Mouse (Mus musculus) adrenal gland, adult 2 months (tissue): ENCODE measurements around the gene Vcam1. TPM values are rescaled to one million over a fixed set of nuclear protein-coding genes. Genes with fewer than 3 reads are reported as not detected.

Source experiments
- DNase-seq: peaks from one replicate; pipeline ENCODE4 v3.0.0; 2021
- polyA plus RNA-seq: library from polyadenylated mRNA; depleted of rRNA; stranded (reverse); fragments of >200 nt; gene quantifications from 2 replicates; pipeline ENCODE4 v1.2.3, GENCODE M21; 2012
- total RNA-seq, 2 experiments: library from RNA; stranded (reverse); gene quantifications; 2 replicates each; pipeline ENCODE4 v1.2.3; 2021

Vcam1 gene
- total and polyA plus RNA-seq, 3 experiments: 2.2 to 19.3 (median 15.9) TPM

GRCm38 (mm10) chr3:116126508-116127190 lies 2.8 kb downstream of the Vcam1 start:
- no peak for DNase-seq

DNA sequence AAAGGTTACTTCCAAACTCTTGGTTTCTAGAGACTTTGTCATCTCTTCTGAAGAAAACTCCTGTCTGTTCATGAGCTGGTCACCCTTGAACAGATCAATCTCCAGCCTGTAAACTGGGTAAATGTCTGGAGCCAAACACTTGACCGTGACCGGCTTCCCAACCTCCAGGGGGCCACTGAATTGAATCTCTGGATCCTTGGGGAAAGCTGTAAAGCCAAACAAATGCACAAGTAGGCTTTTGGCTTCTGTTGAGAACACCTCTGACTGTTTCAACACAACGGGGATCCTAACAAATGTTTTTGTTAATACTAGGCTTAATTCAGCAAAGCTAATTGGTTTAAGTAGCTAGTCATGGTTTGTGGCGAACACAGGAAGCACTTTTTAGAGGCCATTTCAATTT lies 3.4 kb downstream of the Vcam1 start:
- DNase-seq: no peak

- DNase-seq: no peak
Measured at GRCm38 (mm10) chr3:116123827-116124226, 5.7 kb downstream of the Vcam1 start.

DNA sequence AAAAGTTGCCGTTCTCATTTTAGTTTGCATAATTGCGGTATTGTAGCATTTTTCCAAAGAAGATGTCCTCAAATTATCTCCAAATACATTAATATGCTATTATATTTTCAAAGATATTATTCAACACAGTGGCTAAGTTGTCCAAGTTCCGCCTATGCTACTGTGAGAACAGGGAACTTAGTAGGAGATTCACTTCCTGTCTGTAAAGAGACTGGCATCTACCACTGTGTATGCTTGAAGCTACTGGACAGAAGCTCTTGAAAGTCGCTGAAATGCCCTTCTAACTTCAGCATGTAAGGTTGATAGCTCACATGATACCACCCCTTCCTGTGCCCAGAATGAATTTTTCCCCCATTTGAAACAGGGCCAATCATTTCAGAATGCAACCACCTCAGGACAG lies 6.8 kb downstream of the Vcam1 start:
- no peak for DNase-seq

DNA sequence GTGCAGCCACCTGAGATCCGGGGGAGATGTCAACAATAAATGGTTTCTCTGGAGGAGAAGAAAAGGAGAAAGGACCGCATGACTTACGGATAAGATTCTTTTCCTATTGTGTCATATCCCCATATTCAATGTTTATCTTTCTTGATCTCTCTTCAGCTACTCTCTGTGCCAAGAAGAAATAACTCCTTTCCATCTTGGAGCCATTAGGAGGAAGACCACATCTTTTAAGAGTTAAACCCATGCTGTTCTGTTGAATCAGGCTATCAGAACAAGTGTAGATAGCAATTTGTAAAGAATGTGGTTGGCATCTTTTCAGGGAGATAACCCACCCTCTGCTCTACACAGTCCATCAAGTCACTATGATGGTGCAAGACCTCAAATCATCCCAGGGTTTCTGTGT lies 8.5 kb downstream of the Vcam1 start:
- no peak for DNase-seq

DNA sequence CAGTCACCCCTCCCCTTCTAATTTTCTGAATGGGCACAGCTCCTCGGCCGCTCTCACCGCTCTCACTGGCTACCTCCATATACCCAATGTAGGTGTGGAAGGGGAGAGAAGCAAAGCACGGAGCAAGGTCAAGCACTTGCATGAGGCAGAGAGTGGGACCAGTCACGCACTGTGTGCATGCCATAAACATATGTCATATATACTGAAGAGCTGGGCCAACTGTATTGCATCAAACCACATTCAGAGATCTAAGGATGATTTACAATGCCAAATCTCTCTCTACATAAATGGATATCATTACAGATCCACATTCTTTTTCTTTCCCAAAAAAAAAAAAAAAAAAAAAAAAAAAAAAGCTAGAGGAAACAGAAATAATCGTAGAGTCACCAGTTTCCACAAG lies 9.1 kb downstream of the Vcam1 start:
- DNase-seq: no peak

DNA sequence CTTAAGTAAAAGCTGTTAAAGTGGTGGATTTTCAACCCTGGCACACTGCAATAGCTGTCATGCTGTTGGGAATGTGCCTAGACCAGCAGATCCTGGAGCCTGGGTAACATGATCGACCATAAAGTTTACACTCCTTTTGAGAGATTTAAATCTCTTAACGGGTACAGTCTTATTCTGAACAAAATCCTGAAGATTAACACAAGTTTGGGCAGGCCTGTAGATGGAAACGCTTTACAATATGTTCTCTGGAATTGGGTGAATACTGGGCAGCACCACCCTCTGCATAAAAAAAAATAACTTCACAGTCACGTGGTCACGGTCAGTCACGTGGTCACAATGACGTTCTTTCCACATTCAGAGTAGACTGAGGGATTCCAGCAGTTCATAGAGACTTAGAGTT lies 10.3 kb downstream of the Vcam1 start:
- no peak for DNase-seq

DNA sequence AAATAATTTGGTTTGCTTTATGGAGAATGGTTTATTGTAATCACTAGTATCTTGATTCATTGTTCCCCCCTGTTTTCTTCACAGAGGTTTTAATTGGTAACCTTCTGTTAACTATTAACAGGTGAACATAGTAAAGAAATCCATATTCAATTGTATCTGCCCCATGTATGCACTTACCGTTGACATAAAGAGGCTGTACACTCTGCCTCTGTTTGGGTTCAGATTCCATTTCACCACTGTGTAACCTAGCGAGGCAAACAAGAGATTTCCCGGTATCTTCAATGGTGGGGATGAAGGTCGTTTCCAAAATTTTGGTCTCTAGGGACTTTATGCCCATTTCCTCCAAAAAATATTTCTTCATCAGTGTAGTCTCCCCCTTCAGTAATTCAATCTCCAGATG lies 12.4 kb downstream of the Vcam1 start:
- no peak for DNase-seq

- peak; percentile 13 for DNase-seq
Measured at GRCm38 (mm10) chr3:116114249-116115188, 15.0 kb downstream of the Vcam1 start.

GRCm38 (mm10) chr3:116113443-116114241 lies 15.8 kb downstream of the Vcam1 start:
- no peak for DNase-seq

GRCm38 (mm10) chr3:116112816-116113405 lies 16.6 kb downstream of the Vcam1 start:
- no peak for DNase-seq

- no peak for DNase-seq
Measured at GRCm38 (mm10) chr3:116105713-116106112, 23.8 kb downstream of the Vcam1 start.

DNA sequence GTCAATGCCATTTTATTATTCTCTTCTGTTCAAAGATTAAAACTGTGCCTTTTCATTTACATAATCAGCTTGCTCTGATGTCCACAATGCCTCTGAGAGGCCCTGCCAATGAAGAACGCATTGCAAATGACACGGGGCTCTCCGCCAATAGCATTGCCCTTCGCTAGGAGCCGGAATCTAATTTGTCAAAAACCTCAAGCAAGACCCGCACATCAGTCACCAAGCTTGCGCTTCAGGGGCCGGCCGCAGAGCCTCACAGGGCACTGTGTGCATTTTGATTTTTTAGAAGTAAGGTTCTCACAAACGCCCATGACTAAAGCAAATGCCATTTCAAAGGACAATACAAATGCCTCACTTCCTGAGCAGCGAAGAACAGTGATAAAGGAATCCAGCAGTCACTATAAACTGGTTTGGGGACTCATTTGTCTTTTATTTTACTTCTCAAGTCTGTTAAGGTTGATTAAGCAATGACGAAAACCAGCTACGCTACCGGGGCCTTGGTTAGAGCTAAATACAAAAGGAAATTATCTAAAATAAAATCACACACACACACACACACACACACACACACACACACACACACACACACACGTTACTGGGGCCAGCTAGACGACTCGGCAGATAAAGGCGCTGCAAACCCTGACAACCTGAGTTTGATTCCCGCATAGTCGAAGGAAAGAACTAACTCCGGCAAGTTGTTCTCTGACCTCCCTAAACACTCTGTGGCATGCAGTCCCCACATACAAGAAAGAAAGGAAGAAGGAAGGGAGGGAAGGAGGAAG lies 24.4 kb downstream of the Vcam1 start:
- peak; percentile 72 for DNase-seq

- DNase-seq: no peak
Measured at GRCm38 (mm10) chr3:116104270-116104669, 25.2 kb downstream of the Vcam1 start.

GRCm38 (mm10) chr3:116100850-116101249 lies 28.6 kb downstream of the Vcam1 start:
- no peak for DNase-seq

- DNase-seq: no peak
Measured at GRCm38 (mm10) chr3:116095934-116096333, 33.6 kb downstream of the Vcam1 start.

DNA sequence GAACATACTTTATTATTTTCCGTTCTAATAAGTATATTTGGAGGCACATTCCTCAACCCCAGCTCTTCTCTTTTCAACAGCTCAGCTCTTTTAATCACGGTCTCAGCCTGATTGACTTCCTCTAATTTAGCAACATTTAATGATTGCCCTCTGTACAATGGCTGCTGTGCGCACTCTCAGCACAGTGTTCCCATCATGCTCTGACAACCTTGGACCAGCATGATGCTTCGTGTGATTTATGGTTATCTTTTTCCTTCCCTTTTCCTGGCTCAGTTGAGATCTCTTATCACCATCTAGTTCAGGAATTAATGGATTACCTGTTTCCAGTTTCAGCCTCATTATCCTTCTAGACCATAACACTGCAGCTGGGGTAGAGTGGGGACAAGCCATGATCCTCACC lies 34.2 kb downstream of the Vcam1 start:
- no peak for DNase-seq

- no peak for DNase-seq
Measured at GRCm38 (mm10) chr3:116094886-116095285, 34.6 kb downstream of the Vcam1 start.

DNA sequence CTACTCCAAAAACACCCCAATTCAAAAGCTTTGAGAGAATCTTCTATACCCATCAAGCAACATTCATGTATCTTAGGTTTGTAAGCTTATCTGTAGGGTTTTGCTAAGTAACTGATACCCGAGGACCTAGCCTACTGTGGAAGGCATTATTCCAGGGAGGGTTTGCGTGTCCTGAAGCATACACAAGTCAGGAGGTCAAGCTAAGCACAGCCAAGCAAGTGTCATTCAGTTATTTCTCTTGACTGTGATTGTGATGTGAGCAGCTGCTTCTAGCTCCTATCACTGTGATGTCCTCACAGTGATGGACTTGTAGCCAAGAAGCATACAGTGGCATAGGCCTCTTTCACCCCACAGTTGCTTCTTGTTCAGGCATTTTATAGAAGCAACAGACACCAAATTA lies 35.2 kb downstream of the Vcam1 start:
- no peak for DNase-seq

DNA sequence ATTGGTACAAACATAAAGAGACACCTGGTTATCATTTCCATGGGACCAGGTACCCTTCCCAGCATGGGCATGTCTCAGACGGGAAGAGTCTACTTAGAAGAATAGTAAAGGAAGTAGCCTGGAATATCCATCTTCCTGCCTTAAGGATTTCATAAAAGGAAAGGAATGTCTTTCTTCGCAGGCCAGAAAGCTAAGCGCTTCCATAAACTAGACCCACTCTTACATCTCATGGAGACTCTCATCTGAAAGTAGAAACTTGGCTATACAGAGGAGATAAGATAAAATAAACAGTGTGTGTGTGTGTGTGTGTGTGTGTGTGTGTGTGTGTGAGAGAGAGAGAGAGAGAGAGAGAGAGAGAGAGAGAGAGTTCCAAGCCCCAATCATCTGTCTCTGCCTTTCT lies 36.9 kb downstream of the Vcam1 start:
- DNase-seq: no peak

- DNase-seq: no peak
Measured at GRCm38 (mm10) chr3:116091706-116092105, 37.8 kb downstream of the Vcam1 start.
